Mouse (Mus musculus) left cerebral cortex, postnatal 14 days (tissue): ENCODE data around the gene Ccdc51. TPM values are rescaled to one million over a fixed set of nuclear protein-coding genes. Genes with fewer than 3 reads are reported as not detected.
A peak's percentile ranks its signal among the peaks of the same experiment; 100 is the strongest.

Source experiments
- DNase-seq, 2 experiments: peaks; one replicate each; pipeline ENCODE4 v3.0.0; 2021 to 2022; ENCODE audit warnings: low spot score in 2 of 2, mixed read lengths in 1 of 2
- intact Hi-C: fragments of 180-260 bp; cut with DNase I; formaldehyde crosslinking; loops from one replicate; pipeline ENCODE4 v1.15.1; 2025
- long read RNA-seq, 2 experiments: library from polyadenylated mRNA; stranded (forward); transcript quantifications; one replicate each; pipeline ENCODE4 v2.0.0; 2021
- total RNA-seq, 2 experiments: library from RNA; stranded (reverse); gene quantifications; 2 replicates each; pipeline ENCODE4 v1.2.3; 2021

Ccdc51 gene
- total RNA-seq, result 1 to 10 TPM; 5.9 to 8.4 TPM
- long read RNA-seq, experiment 1, transcript Ccdc51-201 (4 exons, 1,526 nt), result major isoform, 6 of 10 reads
- long read RNA-seq, experiment 1, partial matches to known transcripts, result 2 of 10 reads
- long read RNA-seq, experiment 1, other reads (novel, unspliced or antisense), result 2 of 10 reads
- long read RNA-seq, experiment 2, transcript Ccdc51-201 (4 exons, 1,526 nt), result major isoform, 8 of 10 reads
- long read RNA-seq, experiment 2, partial matches to known transcripts, result 1 of 10 reads
- long read RNA-seq, experiment 2, other reads (novel, unspliced or antisense), result 1 of 10 reads

- intact Hi-C loops, result loop anchor here (10.0 kb wide), 1 partner anchor 783 kb away; no protein-coding TSS in a partner anchor
- DNase-seq, result peak; percentile 89 to 90
Measured at GRCm38 (mm10) chr9:109082124-109082800, at the start of gene Ccdc51, which contains the start of gene Tma7. TSS of gene Ccdc51 (plus strand) at chr9:109082493. TSS of gene Tma7 (minus strand) at chr9:109082587.

GRCm38 (mm10) chr9:109038086-109038895 lies 44.0 kb upstream of the Ccdc51 start, which contains the start of gene Shisa5:
TSS of gene Shisa5 (plus strand) at chr9:109038565.
- intact Hi-C loops, result no loop called here
- DNase-seq, result peak in 1 of 2 experiments; percentile 25

GRCm38 (mm10) chr9:109038901-109039364 lies 43.4 kb upstream of the Ccdc51 start:
- no peak for DNase-seq
- intact Hi-C loops, result no loop called here

GRCm38 (mm10) chr9:109039681-109040080 lies 42.6 kb upstream of the Ccdc51 start:
- intact Hi-C loops, result no loop called here
- no peak for DNase-seq

DNA sequence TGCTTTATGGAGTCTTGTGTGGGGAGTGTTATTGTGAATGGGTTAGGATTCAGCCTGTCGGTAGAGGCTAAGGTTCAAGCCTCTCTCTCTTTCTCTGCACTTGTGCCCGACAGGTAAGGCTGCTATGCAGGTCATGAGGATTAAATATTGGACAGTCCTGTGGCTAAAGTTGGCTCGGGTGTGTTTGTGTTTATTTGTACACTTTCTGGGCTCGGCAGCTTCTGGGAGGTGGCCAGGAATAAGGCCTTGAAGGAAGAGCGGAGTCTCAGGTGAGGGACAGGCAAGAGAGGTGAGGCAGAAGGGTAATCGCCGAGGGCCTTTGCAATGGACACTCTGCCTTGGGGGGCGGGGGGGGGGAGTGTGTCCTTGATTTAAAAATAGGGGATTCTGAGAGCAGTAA lies 42.1 kb upstream of the Ccdc51 start:
- intact Hi-C loops, result no loop called here
- DNase-seq, result no peak

DNA sequence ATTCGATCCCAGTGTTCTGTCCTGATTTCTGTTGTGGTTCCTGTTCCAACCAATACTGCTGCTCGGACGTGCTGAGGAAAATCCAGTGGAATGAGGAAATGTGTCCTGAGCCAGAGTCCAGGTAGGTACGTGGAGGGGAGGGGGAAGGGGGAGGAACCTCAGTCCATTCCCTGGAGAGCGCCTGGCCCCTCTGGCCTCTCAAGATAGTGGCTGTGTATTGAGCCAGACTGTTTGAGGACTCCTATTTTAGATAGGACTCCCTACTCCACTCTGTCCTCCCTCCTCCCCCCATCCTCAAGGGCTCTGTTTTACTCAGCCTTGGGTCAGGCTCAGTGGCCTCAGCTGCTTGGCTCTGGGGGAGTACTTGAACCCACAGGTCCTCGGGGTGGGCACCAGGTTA lies 41.4 kb upstream of the Ccdc51 start:
- intact Hi-C loops, result no loop called here
- DNase-seq, result no peak

DNA sequence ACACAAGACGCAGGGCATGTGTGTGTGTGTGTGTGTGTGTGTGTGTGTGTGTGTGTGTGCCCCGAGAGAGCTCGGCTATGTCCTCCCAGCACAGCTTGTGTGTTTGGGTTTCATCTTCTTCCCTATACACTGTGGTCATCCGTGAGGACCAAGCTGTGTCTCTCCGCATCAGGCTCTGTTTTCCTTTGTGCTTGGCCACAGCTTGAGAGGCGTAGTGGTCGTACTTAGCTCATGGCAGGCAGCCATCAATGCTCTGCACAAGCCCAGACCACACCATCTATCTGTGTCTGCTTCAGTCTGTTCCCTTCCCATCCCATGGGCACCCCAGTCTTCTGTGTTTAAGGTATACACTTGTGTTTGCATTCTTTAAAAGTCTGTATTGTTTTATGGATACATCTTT lies 40.9 kb upstream of the Ccdc51 start:
- DNase-seq, result no peak
- intact Hi-C loops, result no loop called here

- peak in 1 of 2 experiments; percentile 39 for DNase-seq
- intact Hi-C loops, result no loop called here
Measured at GRCm38 (mm10) chr9:109046306-109046705, 36.0 kb upstream of the Ccdc51 start.

GRCm38 (mm10) chr9:109049316-109049715 lies 33.0 kb upstream of the Ccdc51 start:
- DNase-seq, result no peak
- intact Hi-C loops, result no loop called here

DNA sequence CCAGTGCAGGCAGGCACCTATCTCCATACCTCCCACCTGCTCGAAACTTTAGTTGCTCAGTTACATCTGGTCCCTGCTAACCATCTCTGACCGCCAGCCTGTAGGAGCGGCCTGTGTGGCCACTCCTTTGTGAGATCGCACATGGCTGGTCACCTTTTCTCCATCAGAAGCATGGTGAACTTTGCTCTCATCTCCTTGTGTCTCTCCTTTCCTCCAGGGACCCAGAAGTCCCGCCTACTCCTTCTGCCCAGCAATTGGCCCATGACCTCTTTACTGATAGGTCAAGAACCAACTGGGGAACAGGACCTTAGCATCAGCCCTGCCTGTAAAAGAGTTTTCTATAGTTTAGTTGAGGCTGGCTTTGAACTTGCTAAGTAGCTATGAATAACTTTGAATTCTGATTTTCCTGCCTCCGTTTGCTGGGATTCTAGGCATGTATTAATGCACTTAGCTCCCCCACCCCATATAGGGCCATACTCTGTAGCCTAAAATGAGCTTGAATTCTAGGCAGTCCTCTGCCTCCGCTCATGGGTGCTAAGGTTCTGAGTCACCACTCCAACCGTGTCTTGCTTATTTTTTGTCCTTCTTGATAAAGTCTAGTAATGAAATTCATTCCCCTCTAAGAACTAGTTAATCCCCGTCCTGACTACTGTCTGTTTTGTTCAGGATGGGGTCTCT lies 32.2 kb upstream of the Ccdc51 start:
- intact Hi-C loops, result no loop called here

GRCm38 (mm10) chr9:109050674-109050997 lies 31.7 kb upstream of the Ccdc51 start:
- no peak for DNase-seq
- intact Hi-C loops, result no loop called here

More for the DNA sequence above, 32.2 kb upstream of the Ccdc51 start:
- no peak for DNase-seq

DNA sequence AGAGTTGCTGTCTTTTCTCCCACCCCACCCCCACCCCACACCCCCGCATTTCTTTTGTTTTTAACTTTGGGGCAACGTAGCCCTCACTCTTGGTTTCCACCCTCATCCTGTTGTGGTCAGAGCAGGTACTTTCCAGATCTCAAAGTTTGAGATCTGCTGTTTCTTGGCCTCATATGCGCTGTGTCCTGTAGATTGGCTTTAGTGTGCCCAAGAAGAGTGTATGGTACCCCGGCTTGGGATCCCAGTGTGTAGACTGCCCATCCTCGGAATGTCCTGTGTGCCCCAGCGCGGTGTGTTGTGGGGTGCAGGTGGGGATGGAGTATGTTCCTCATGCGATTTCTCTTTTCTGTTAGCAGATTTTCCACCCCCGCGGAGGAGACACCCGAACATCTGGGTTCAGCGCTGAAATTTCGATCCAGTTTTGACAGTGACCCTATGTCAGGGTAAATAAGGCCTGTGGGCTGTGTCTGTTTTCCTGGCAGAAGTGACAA lies 31.2 kb upstream of the Ccdc51 start:
- no peak for DNase-seq
- intact Hi-C loops, result no loop called here

- DNase-seq, result no peak
- intact Hi-C loops, result no loop called here
Measured at GRCm38 (mm10) chr9:109051651-109052489, 30.4 kb upstream of the Ccdc51 start.

DNA sequence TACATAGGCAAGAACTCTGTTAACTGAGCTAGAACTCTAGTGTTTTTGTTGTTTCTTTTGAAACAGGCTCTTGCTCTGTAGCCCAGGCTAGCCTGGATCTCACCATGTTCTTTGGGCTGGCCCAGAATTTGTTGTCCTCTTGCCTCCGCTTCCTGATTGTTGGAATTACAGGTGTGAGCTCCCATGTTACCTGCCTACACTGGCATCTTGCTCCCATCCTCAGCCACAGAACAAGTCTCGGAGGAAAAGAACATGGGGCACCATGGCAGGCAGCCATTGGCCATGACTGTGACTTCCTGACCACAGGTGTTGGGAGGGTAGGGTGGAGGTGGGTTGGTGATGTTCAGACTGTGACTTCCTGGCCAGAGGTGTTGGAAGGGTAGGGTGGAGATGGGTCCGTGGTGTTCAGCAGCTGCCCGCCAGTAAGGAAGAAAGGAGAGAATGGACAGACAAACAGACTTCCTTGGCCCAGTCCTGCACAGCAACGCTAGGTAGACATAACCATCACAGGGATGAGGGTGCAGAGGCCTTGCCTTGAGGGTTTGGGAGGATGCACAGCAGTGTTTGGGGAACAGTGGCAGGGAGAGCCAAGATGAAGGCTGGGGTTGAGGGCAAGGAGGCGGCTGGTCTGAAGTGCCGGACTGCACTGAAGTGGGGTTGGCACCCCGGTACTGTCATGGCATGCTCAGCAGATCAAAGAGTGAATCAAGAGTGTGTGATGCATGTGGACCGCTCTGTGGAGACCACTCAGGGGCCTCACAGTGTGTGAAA lies 29.6 kb upstream of the Ccdc51 start:
- DNase-seq, result no peak
- intact Hi-C loops, result no loop called here

- intact Hi-C loops, result no loop called here
- no peak for DNase-seq
Measured at GRCm38 (mm10) chr9:109053366-109053765, 28.9 kb upstream of the Ccdc51 start.

- intact Hi-C loops, result no loop called here
- DNase-seq, result no peak
Measured at GRCm38 (mm10) chr9:109053851-109054250, 28.4 kb upstream of the Ccdc51 start.

DNA sequence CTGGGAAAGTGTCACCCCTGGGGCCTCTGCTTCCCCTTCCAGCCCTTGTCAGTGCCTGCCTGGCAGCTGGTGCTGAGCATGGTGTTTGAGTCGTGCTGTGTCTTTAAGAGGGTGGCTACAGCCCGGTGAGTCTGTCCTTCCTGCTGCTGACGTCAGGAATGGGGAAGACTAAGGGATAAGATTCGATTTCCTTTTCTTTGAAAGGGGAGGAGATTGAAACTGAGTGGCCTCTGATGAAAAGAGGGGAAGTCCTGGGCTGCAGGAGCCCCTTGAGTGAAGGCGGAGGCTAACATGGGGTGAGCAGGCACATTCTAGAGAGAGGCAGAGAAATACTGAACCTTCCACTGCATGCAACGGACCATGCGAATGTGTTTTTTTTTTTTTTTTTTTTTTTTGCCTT lies 27.6 kb upstream of the Ccdc51 start:
- peak; percentile 77 to 78 for DNase-seq
- intact Hi-C loops, result no loop called here
